Mouse (Mus musculus) kidney, adult 2 months (tissue): Measurements from ENCODE around the gene Swi5. TPM values are rescaled to one million over a fixed set of nuclear protein-coding genes. Genes with fewer than 3 reads are reported as not detected.

Source experiments
- DNase-seq: peaks from one replicate; pipeline ENCODE4 v3.0.0; 2021
- H3K27ac ChIP-seq: fragments of 200-500 bp; 2 replicates; pipeline ENCODE4 v1.5.1; 2012; ENCODE audit warnings: low read depth, low read length, control low read depth, inconsistent platforms; ENCODE audit not compliant: insufficient read depth
- H3K27me3 ChIP-seq: fragments of 200-500 bp; replicated peaks from 2 replicates; pipeline ENCODE4 v1.6.1; 2012; ENCODE audit warnings: mild to moderate bottlenecking, moderate library complexity, low read length, inconsistent platforms; ENCODE audit not compliant: control insufficient read depth, insufficient read depth
- H3K36me3 ChIP-seq: fragments of 200-500 bp; 2 replicates; pipeline ENCODE4 v1.6.1; 2012; ENCODE audit warnings: mild to moderate bottlenecking, moderate library complexity, low read length, inconsistent platforms; ENCODE audit not compliant: control insufficient read depth, insufficient read depth
- H3K4me1 ChIP-seq: fragments of 200-500 bp; 2 replicates; pipeline ENCODE4 v1.6.1; 2011; ENCODE audit warnings: low read length; ENCODE audit not compliant: control insufficient read depth, insufficient read depth
- H3K4me3 ChIP-seq: fragments of 200-500 bp; 2 replicates; pipeline ENCODE4 v1.5.1; 2011; ENCODE audit warnings: mild to moderate bottlenecking, low read depth, low read length, control low read depth; ENCODE audit not compliant: insufficient read depth
- CTCF ChIP-seq: fragments of 200-500 bp; conservative IDR thresholded peaks from 2 replicates; pipeline ENCODE4 v1.5.1; 2011; ENCODE audit warnings: low read depth, mild to moderate bottlenecking, control low read depth, low read length, moderate library complexity, mixed read lengths; ENCODE audit not compliant: insufficient read depth, insufficient read length
- POLR2A ChIP-seq: fragments of 200-500 bp; IDR thresholded peaks from one replicate; pipeline ENCODE4 v1.6.1; 2011; ENCODE audit warnings: low read depth, low read length, control low read depth
- WGBS: fragments of 180-500 bp; shearing (Covaris S2); methylation state at CpG from one replicate; pipeline ENCODE4 v1.1.7; 2018; 5-methylcytosine and 5-hydroxymethylcytosine counted together
- polyA plus RNA-seq: library from polyadenylated mRNA; depleted of rRNA; stranded (reverse); fragments of >200 nt; gene quantifications from 2 replicates; pipeline ENCODE4 v1.2.3, GENCODE M21; 2012; rRNA removed

The Swi5 gene
- 191 and 242 TPM in 2 replicates for polyA plus RNA-seq

- Histone ChIP-seq H3K27me3 (no peaks in the 10 kb centered on the region), H3K36me3 (no peaks in the 10 kb centered on the region; the same call in 1 of the 2 replicates), H3K4me3 (peak within 1 kb of the TSS; percentile 91), H3K4me1 (peaks cover 9% of the 10 kb centered on the region; the same call in 1 of the 2 replicates), H3K27ac (peak within 1 kb of the TSS; percentile 88)
- DNase-seq, result peak; percentile 100
- no peak for TF ChIP-seq CTCF
- TF ChIP-seq POLR2A, result peak; percentile 71
- WGBS, result under 1% methylated on average over 40 of the region's 41 CpGs
Measured at GRCm38 (mm10) chr2:32287923-32288367, at the start of gene Swi5. Gene Swi5 (minus strand): TSS chr2:32288075.

- DNase-seq, result no peak
- Histone ChIP-seq H3K4me3 (no peak overlapping the region), H3K4me1 (no peaks in the 10 kb centered on the region), H3K27me3 (no peaks in the 10 kb centered on the region), H3K27ac (no peak overlapping the region), H3K36me3 (no peaks in the 10 kb centered on the region)
- TF ChIP-seq CTCF, result no peak
- no peak for TF ChIP-seq POLR2A
- WGBS, result 42% methylated on average over 15 of the region's 15 CpGs
Measured at GRCm38 (mm10) chr2:32335888-32336287, 48.0 kb upstream of the Swi5 start.

DNA sequence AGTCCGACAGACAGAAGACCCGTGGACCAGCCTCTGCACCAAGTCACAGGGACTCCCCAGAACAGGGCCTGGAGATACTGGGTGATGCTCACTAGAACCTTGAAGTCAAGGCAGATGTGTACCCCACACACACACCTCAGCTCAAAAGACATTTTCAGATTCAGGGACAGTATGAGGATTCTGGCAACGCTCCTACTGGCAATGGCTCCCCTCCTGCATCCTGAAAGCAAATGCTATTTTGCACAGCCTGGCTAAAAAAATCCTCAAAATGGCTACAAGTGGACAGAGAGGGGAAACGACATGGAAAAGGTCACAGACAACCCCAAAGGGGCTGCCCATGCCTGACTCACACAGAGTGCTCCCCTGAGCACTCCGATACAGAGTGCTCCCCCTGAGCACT is 44.3 kb upstream of the Swi5 start:
- Histone ChIP-seq H3K27me3 (no peaks in the 10 kb centered on the region), H3K27ac (no peak overlapping the region), H3K36me3 (no peaks in the 10 kb centered on the region), H3K4me3 (no peak overlapping the region), H3K4me1 (no peaks in the 10 kb centered on the region)
- 89% methylated on average over 5 of the region's 5 CpGs for WGBS
- DNase-seq, result no peak
- no peak for TF ChIP-seq CTCF
- TF ChIP-seq POLR2A, result no peak

DNA sequence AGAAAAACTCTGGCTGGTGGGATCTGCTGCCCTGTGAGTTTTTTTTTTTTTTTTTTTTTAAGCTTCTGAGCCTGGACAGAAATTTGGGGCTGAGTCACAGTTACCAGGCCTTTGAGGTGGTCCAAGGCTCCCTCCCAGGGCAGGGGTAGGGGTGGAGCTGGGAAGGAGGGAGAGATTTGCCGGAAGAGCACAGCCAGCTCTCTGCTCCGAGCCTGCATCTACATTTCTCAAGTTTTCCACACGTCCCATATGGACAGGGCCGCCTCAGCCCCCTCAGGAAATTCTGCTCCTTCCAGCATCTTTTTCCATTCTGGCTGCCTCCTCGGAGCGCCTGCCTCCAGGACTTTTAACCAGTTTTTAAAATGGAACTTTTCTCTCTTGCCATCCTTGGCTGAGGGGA is 41.7 kb upstream of the Swi5 start:
- WGBS, result 65% methylated on average over 6 of the region's 6 CpGs
- H3K36me3 ChIP-seq, result no peaks in the 10 kb centered on the region
- H3K27ac ChIP-seq, result no peak overlapping the region
- no peak for DNase-seq
- H3K4me3 ChIP-seq, result no peak overlapping the region
- H3K4me1 ChIP-seq, result no peaks in the 10 kb centered on the region
- TF ChIP-seq CTCF (no peak), POLR2A (no peak)
- H3K27me3 ChIP-seq, result no peaks in the 10 kb centered on the region

- Histone ChIP-seq H3K4me3 (no peak overlapping the region), H3K27me3 (no peaks in the 10 kb centered on the region), H3K4me1 (no peaks in the 10 kb centered on the region), H3K27ac (no peak overlapping the region), H3K36me3 (no peaks in the 10 kb centered on the region)
- TF ChIP-seq POLR2A (no peak), CTCF (no peak)
- DNase-seq, result no peak
- WGBS, result 42% methylated on average over 13 of the region's 13 CpGs
Measured at GRCm38 (mm10) chr2:32328911-32329460, 41.1 kb upstream of the Swi5 start.

DNA sequence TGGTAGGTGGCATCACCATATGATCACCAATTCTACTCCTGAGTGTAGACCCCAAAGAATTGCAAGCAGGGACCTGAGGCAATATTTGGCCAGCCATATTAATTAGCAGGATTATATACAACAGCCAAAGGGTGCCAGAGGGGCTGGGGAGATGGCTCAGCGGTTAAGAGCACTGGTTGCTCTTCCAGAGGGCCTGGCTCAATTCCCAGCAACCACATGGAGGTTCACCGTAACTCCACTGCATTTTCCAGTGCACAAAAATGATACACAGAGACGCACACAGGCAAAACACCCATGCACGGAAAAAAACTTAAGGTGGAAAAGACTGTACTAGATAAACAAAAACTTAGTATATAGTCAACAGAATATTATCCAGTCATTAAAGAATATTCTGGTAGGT is 39.3 kb upstream of the Swi5 start:
- Histone ChIP-seq H3K36me3 (no peaks in the 10 kb centered on the region), H3K27ac (no peak overlapping the region), H3K27me3 (no peaks in the 10 kb centered on the region), H3K4me3 (no peak overlapping the region), H3K4me1 (no peaks in the 10 kb centered on the region)
- TF ChIP-seq CTCF (no peak), POLR2A (no peak)
- no peak for DNase-seq
- WGBS, result 81% methylated on average over 4 of the region's 4 CpGs

DNA sequence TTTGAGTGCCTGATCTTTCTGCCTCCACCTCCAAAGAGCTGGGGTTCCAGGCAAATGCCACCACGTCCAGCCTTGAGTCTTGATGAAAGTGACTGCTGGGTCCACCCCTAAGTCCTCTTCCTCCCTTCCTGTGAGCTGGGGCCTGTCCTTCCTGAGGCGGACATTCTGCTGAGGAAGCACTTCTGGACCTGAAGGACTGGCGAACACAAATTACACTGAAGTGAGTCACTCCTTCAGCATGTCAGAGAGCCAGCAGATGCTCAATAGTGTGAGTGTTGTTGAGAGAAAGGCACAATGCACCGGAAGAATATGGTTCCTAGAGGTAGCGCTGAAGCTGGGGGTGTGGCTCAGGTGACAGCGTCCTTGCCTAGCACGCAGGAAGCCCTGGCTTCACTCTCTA is 37.5 kb upstream of the Swi5 start:
- H3K36me3 ChIP-seq, result no peaks in the 10 kb centered on the region
- 41% methylated on average over 7 of the region's 7 CpGs for WGBS
- TF ChIP-seq POLR2A (no peak), CTCF (no peak)
- no peaks in the 10 kb centered on the region for H3K27me3 ChIP-seq
- H3K4me1 ChIP-seq, result no peaks in the 10 kb centered on the region
- peak; percentile 13 for DNase-seq
- no peak overlapping the region for H3K4me3 ChIP-seq
- H3K27ac ChIP-seq, result no peak overlapping the region

DNA sequence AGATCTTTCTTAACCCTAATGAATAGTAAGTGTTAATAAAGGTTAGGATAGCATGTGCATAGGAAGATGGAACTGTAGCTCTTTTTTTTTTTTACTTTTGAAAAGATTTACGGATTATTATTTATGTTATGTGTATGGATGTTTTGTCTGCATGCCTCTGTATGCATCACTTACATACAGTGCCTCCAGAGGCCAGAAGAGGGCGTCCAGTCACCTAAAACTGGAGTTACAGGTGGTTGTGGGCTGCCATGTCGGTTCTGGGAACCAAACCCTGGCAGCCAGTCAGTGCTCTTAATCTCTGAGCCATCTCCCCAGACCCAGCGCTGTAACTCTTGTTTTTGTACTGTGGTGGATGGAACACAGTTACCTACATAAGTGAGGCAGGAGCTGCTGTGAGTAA is 36.4 kb upstream of the Swi5 start:
- H3K27ac ChIP-seq, result no peak overlapping the region
- no peaks in the 10 kb centered on the region for H3K27me3 ChIP-seq
- no peak for DNase-seq
- no peaks in the 10 kb centered on the region for H3K36me3 ChIP-seq
- no peak for TF ChIP-seq CTCF
- 73% methylated on average over 4 of the region's 4 CpGs for WGBS
- no peaks in the 10 kb centered on the region for H3K4me1 ChIP-seq
- H3K4me3 ChIP-seq, result no peak overlapping the region
